Mouse (Mus musculus): ENCODE data around the gene Dcaf5. TPM values are rescaled to one million over a fixed set of nuclear protein-coding genes. Genes with fewer than 3 reads are reported as not detected.

The Dcaf5 gene
- 28.4 and 29.1 TPM in 2 replicates for total RNA-seq (2023)

DNA sequence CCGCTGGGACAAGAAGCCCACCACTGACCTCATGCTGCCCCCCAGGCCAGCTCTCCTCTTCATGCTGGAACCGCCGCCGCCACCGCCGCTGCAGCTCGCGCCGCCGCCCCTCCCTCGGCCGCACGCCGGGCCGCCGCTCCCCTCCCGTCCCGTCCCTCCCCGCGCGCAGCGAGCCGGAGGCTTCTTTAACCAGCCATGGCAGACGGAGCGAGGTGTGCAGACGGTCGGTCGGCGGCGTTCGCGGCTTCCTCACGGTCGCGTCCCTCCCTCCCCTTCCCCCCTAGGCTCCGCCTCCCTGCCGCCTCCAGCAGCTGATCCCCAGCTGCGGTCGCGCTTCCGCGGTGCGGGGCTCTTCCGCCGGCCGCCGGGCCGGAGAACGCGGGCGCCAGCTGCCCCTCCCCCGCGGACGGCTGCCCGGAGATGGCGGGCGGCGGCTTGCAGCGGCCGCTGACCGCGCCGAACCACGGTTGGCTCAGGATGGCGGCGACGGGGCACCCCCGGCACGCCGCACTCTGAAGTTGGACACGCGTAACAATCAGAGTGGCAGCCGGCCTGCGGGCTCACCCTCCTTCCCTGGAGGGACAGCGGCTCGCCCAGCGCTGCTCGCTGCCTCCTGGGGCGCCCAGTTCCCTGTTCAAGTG is at the start of gene Dcaf5:
Gene Dcaf5, minus strand, starts transcription at position 266 of the 641 bp plus-strand sequence.

DNA sequence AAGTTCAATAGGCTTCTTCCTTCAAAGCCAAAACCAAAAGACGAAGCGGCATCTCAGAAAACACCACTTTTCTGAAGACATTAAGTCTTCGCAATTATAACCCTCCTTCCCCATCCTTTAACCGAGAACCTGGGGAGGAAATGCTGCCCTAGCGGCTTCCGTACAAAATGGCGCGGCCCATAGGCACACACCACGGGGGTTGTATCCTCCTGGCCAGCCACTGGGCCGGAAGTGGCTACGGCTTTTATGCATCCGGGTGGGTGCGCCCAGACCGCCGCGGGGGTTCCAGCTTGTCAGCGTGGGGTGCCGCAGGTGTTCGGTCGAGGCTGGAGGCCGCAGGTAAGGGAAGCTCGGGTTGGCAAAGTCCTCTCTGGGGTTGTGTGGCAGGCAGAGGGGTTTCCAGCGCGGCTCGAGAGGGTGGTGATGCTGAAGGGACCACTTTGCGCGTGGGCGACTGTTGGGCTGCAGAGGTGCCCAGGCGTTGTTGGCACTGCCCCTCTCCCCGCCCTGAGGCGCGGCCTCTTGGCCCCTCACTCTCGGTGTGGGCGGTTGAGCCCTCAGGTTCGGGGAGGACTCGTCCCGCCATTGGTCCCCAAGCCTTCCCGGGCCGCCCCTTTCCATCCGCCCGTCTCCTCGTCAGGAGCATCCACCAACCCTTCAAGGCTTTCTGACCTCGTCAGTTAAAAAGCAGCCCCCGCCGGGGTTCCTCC is 26.7 kb upstream of the Dcaf5 start, which contains the start of gene Exd2:
Gene Exd2, plus strand, starts transcription at position 154 of the 710 bp plus-strand sequence.

Other genes with a start within 250 kb of the Dcaf5 start
- 527 and 645 TPM in 2 replicates for gene Actn1, start 176.2 kb downstream of the Dcaf5 start, total RNA-seq (2023)
- 6.5 and 8.3 TPM in 2 replicates for gene Exd2, start 26.5 kb upstream of the Dcaf5 start, total RNA-seq (2023)
- not detected in 2 replicates for gene Galnt16, start 81.7 kb upstream of the Dcaf5 start, total RNA-seq (2023)
- 19.2 and 25.7 TPM in 2 replicates for gene Slc39a9, start 207.3 kb upstream of the Dcaf5 start, total RNA-seq (2023)
- gene Erh, start 207.7 kb upstream of the Dcaf5 start, total RNA-seq (2023), result 33.9 and 38.5 TPM in 2 replicates

Data from neutrophil, adult 65 days (primary cell).